Comparison of ENCODE assay signal across 24 mouse cellular contexts in genomic region chr15:78918126-78918525, GRCm38 (mm10). TPM values are rescaled to one million over a fixed set of nuclear protein-coding genes. Genes with fewer than 3 reads are reported as not detected.
DNase-seq lines count a peak whose midpoint lies in the region; ATAC-seq and TF ChIP-seq lines count a peak whose summit lies in the region.
"Had no signal": no experiment of that assay in that cellular context is flagged by ENCODE, and none has a peak within 500 bp of the region (broad histone marks: within the 10 kb centered on the region; RNA-seq: fewer than 3 reads in every experiment).

No protein-coding gene starts in this region.

- no peak overlapping the region for H3K4me3 ChIP-seq in hindbrain, embryonic 10.5 days
- H3K4me3 ChIP-seq in hindbrain, postnatal 0 days (ENCODE audit: low read length), result no peak overlapping the region
- H3K4me3 ChIP-seq in liver, embryonic 13.5 days (replicated peaks), result no peak overlapping the region
- no peak overlapping the region for H3K4me3 ChIP-seq in liver, embryonic 11.5 days (ENCODE audit: low read depth, low read length)
- no peak overlapping the region for H3K4me3 ChIP-seq in midbrain, embryonic 11.5 days (ENCODE audit: low read depth, low read length)
- H3K4me3 ChIP-seq: hindbrain, embryonic 12.5 days; midbrain, embryonic 12.5 days had no signal

- 0 out of 2 replicates have a peak overlapping the region, but pooled peaks have one; percentile 23 for H3K27ac ChIP-seq in hindbrain, embryonic 10.5 days
- H3K27ac ChIP-seq in hindbrain, postnatal 0 days, result no peak overlapping the region
- 0 out of 2 replicates have a peak overlapping the region, but pooled peaks have one; percentile 23 for H3K27ac ChIP-seq in liver, embryonic 13.5 days
- H3K27ac ChIP-seq in liver, embryonic 11.5 days (ENCODE audit: low read depth, low read length), result no peak overlapping the region
- no peak overlapping the region for H3K27ac ChIP-seq in midbrain, embryonic 11.5 days (ENCODE audit: low read depth, low read length)
- H3K27ac ChIP-seq: hindbrain, embryonic 12.5 days; midbrain, embryonic 12.5 days had no signal

- WGBS in hindbrain, embryonic 10.5 days, result 94% methylated on average over 23 of the region's 23 CpGs
- 92% methylated on average over 23 of the region's 23 CpGs for WGBS in hindbrain, postnatal 0 days
- WGBS in liver, embryonic 13.5 days (ENCODE audit: insufficient replicate concordance), result 89% methylated on average over 23 of the region's 23 CpGs
- WGBS in liver, embryonic 11.5 days, result 93% methylated on average over 23 of the region's 23 CpGs
- 96% methylated on average over 23 of the region's 23 CpGs for WGBS in midbrain, embryonic 11.5 days

- H3K9ac ChIP-seq in hindbrain, postnatal 0 days (replicated peaks; ENCODE audit: low read length), result no peak overlapping the region
- no peak overlapping the region for H3K9ac ChIP-seq in liver, embryonic 13.5 days
- no peak overlapping the region for H3K9ac ChIP-seq in liver, embryonic 11.5 days (ENCODE audit: low read depth, low read length)
- H3K9ac ChIP-seq in midbrain, embryonic 11.5 days (ENCODE audit: low read length), result no peak overlapping the region
- H3K9ac ChIP-seq: forebrain, postnatal 0 days; hindbrain, embryonic 12.5 days had no signal

- ATAC-seq in hindbrain, postnatal 0 days, result no peak
- ATAC-seq in liver, embryonic 13.5 days (ENCODE audit: low read depth), result no peak
- no peak for ATAC-seq in liver, embryonic 11.5 days (replicated peaks; ENCODE audit: low FRiP score)
- ATAC-seq in midbrain, embryonic 11.5 days (ENCODE audit: low FRiP score), result no peak
- ATAC-seq: CD4-positive, CD25-positive, alpha-beta regulatory T cell, adult 4 months; forebrain, postnatal 0 days; lung, postnatal 0 days; Patski had no signal

- no peaks in the 10 kb centered on the region; the same call in 1 of the 2 replicates for H3K27me3 ChIP-seq in hindbrain, embryonic 10.5 days (ENCODE audit: insufficient read depth, poor library complexity, severe bottlenecking)
- H3K27me3 ChIP-seq in hindbrain, postnatal 0 days (ENCODE audit: insufficient read depth, low read length), result no peaks in the 10 kb centered on the region
- H3K27me3 ChIP-seq in liver, embryonic 13.5 days, result no peaks in the 10 kb centered on the region
- no peaks in the 10 kb centered on the region for H3K27me3 ChIP-seq in liver, embryonic 11.5 days (replicated peaks; ENCODE audit: control insufficient read depth, insufficient read depth, low read length)
- H3K27me3 ChIP-seq in midbrain, embryonic 11.5 days (ENCODE audit: control insufficient read depth, insufficient read depth, low read length), result no peaks in the 10 kb centered on the region
- H3K27me3 ChIP-seq: hindbrain, embryonic 12.5 days; midbrain, embryonic 12.5 days; Patski had no signal

- peaks cover 41% of the 10 kb centered on the region for H3K4me1 ChIP-seq in hindbrain, embryonic 10.5 days (replicated peaks)
- peaks cover 17% of the 10 kb centered on the region for H3K4me1 ChIP-seq in hindbrain, postnatal 0 days (ENCODE audit: insufficient read depth, low read length)
- H3K4me1 ChIP-seq in liver, embryonic 13.5 days (replicated peaks), result peaks cover 85% of the 10 kb centered on the region
- peaks cover 44% of the 10 kb centered on the region for H3K4me1 ChIP-seq in liver, embryonic 11.5 days (replicated peaks; ENCODE audit: control insufficient read depth, insufficient read depth, low read length)
- peaks cover 23% of the 10 kb centered on the region for H3K4me1 ChIP-seq in midbrain, embryonic 11.5 days (ENCODE audit: control insufficient read depth, insufficient read depth, low read length)

- H3K4me2 ChIP-seq in hindbrain, postnatal 0 days (ENCODE audit: low read depth, low read length), result no peak overlapping the region
- H3K4me2 ChIP-seq in liver, embryonic 13.5 days, result no peak overlapping the region
- no peak overlapping the region for H3K4me2 ChIP-seq in liver, embryonic 11.5 days
- H3K4me2 ChIP-seq in midbrain, embryonic 11.5 days, result no peak overlapping the region
- H3K4me2 ChIP-seq: heart, embryonic 11.5 days; hindbrain, embryonic 12.5 days; midbrain, embryonic 12.5 days had no signal

- H3K36me3 ChIP-seq in hindbrain, embryonic 10.5 days, result peaks cover 39% of the 10 kb centered on the region
- peaks cover 8% of the 10 kb centered on the region; the same call in 1 of the 2 replicates for H3K36me3 ChIP-seq in hindbrain, postnatal 0 days (ENCODE audit: insufficient read depth, low read length)
- H3K36me3 ChIP-seq in liver, embryonic 13.5 days, result peaks cover 21% of the 10 kb centered on the region
- H3K36me3 ChIP-seq in liver, embryonic 11.5 days (ENCODE audit: control insufficient read depth, insufficient read depth, low read length), result peaks cover 9% of the 10 kb centered on the region; the same call in 1 of the 2 replicates
- H3K36me3 ChIP-seq in midbrain, embryonic 11.5 days (ENCODE audit: control insufficient read depth, insufficient read depth, low read length), result peaks cover 4% of the 10 kb centered on the region; the same call in 1 of the 2 replicates

- no peak for TF ChIP-seq CTCF in hindbrain, postnatal 0 days (IDR thresholded peaks at IDR 0.05; ENCODE audit: low read depth)

- peak; percentile 60 for DNase-seq in cerebellum, adult 11-12 months
- no peak for DNase-seq in cerebellum, postnatal 25 days
- no peak for DNase-seq in hindbrain, embryonic 10.5 days (ENCODE audit: low spot score)
- DNase-seq in hindbrain, postnatal 0 days (ENCODE audit: low spot score), result no peak
- no peak for DNase-seq in liver, embryonic 13.5 days
- DNase-seq in liver, embryonic 11.5 days (ENCODE audit: low spot score), result no peak
- no peak for DNase-seq in midbrain, embryonic 11.5 days (ENCODE audit: low spot score, missing footprints)
- DNase-seq: adrenal gland, postnatal 36 days; forebrain, postnatal 0 days; heart, postnatal 10 days; kidney, adult 8-10 months; thymus, adult 18-20 months; thymus, postnatal 36 days had no signal

- H3K9me3 ChIP-seq in hindbrain, embryonic 10.5 days, result no peaks in the 10 kb centered on the region
- no peaks in the 10 kb centered on the region for H3K9me3 ChIP-seq in hindbrain, postnatal 0 days (ENCODE audit: low read length)
- no peaks in the 10 kb centered on the region for H3K9me3 ChIP-seq in liver, embryonic 13.5 days (replicated peaks)
- H3K9me3 ChIP-seq in liver, embryonic 11.5 days (ENCODE audit: control insufficient read depth, low read length), result no peaks in the 10 kb centered on the region
- no peaks in the 10 kb centered on the region for H3K9me3 ChIP-seq in midbrain, embryonic 11.5 days (ENCODE audit: control insufficient read depth, low read length)
- H3K9me3 ChIP-seq: hindbrain, embryonic 12.5 days; midbrain, embryonic 12.5 days had no signal

RNA-seq across cellular contexts. Expression of gene Pdxp, which starts 4.4 kb away (rescaled TPM):
- 29.5 and 33.9 TPM in 2 replicates for polyA plus RNA-seq in hindbrain, embryonic 10.5 days (2016; fragmentation: Nextera tagmentation; extraction: Ambion mirVana)
- total RNA-seq in hindbrain, postnatal 0 days (2014; rRNA removed), result 300 and 339 TPM in 2 replicates
- 124 and 141 TPM in 2 replicates for polyA plus RNA-seq in hindbrain, postnatal 0 days (2015; fragmentation: Nextera tagmentation; extraction: Ambion mirVana)
- polyA plus RNA-seq in liver, embryonic 13.5 days (2015; fragmentation: Nextera tagmentation; extraction: Ambion mirVana), result 6.9 and 7.4 TPM in 2 replicates
- polyA plus RNA-seq in liver, embryonic 11.5 days (2014; fragmentation: Nextera tagmentation; extraction: Ambion mirVana), result 23.7 and 23.8 TPM in 2 replicates
- 32.6 and 33.8 TPM in 2 replicates for polyA plus RNA-seq in midbrain, embryonic 11.5 days (2014; fragmentation: Nextera tagmentation; extraction: Ambion mirVana)

RNA-seq across cellular contexts. Expression of gene Lgals1, which starts 8.4 kb away (rescaled TPM):
- 305 and 403 TPM in 2 replicates for polyA plus RNA-seq in hindbrain, embryonic 10.5 days (2016; fragmentation: Nextera tagmentation; extraction: Ambion mirVana)
- 67.6 and 91.5 TPM in 2 replicates for total RNA-seq in hindbrain, postnatal 0 days (2014; rRNA removed)
- 141 and 144 TPM in 2 replicates for polyA plus RNA-seq in hindbrain, postnatal 0 days (2015; fragmentation: Nextera tagmentation; extraction: Ambion mirVana)
- 683 and 710 TPM in 2 replicates for polyA plus RNA-seq in liver, embryonic 13.5 days (2015; fragmentation: Nextera tagmentation; extraction: Ambion mirVana)
- polyA plus RNA-seq in liver, embryonic 11.5 days (2014; fragmentation: Nextera tagmentation; extraction: Ambion mirVana), result 761 and 837 TPM in 2 replicates
- polyA plus RNA-seq in midbrain, embryonic 11.5 days (2014; fragmentation: Nextera tagmentation; extraction: Ambion mirVana), result 360 and 382 TPM in 2 replicates

RNA-seq across cellular contexts. Expression of gene Nol12, which starts 16.6 kb away (rescaled TPM):
- 64.1 and 68.0 TPM in 2 replicates for polyA plus RNA-seq in hindbrain, embryonic 10.5 days (2016; fragmentation: Nextera tagmentation; extraction: Ambion mirVana)
- 4.7 and 8.8 TPM in 2 replicates for total RNA-seq in hindbrain, postnatal 0 days (2014; rRNA removed)
- polyA plus RNA-seq in hindbrain, postnatal 0 days (2015; fragmentation: Nextera tagmentation; extraction: Ambion mirVana), result 54.8 and 56.4 TPM in 2 replicates
- 45.6 and 48.9 TPM in 2 replicates for polyA plus RNA-seq in liver, embryonic 13.5 days (2015; fragmentation: Nextera tagmentation; extraction: Ambion mirVana)
- polyA plus RNA-seq in liver, embryonic 11.5 days (2014; fragmentation: Nextera tagmentation; extraction: Ambion mirVana), result 69.6 and 75.3 TPM in 2 replicates
- 58.3 and 62.7 TPM in 2 replicates for polyA plus RNA-seq in midbrain, embryonic 11.5 days (2014; fragmentation: Nextera tagmentation; extraction: Ambion mirVana)

RNA-seq across cellular contexts. Expression of gene Sh3bp1, which starts 18.6 kb away (rescaled TPM):
- 23.8 and 24.7 TPM in 2 replicates for polyA plus RNA-seq in hindbrain, embryonic 10.5 days (2016; fragmentation: Nextera tagmentation; extraction: Ambion mirVana)
- total RNA-seq in hindbrain, postnatal 0 days (2014; rRNA removed), result 2.4 and 6.2 TPM in 2 replicates
- 4.4 and 5.5 TPM in 2 replicates for polyA plus RNA-seq in hindbrain, postnatal 0 days (2015; fragmentation: Nextera tagmentation; extraction: Ambion mirVana)
- polyA plus RNA-seq in liver, embryonic 13.5 days (2015; fragmentation: Nextera tagmentation; extraction: Ambion mirVana), result 17.7 and 22.2 TPM in 2 replicates
- 69.4 and 70.3 TPM in 2 replicates for polyA plus RNA-seq in liver, embryonic 11.5 days (2014; fragmentation: Nextera tagmentation; extraction: Ambion mirVana)
- polyA plus RNA-seq in midbrain, embryonic 11.5 days (2014; fragmentation: Nextera tagmentation; extraction: Ambion mirVana), result 9.1 and 10.3 TPM in 2 replicates

RNA-seq across cellular contexts. Expression of gene Gm49510, which starts 18.7 kb away (rescaled TPM):
- 0.29 and 0.38 TPM in 2 replicates for polyA plus RNA-seq in hindbrain, embryonic 10.5 days (2016; fragmentation: Nextera tagmentation; extraction: Ambion mirVana)
- total RNA-seq in hindbrain, postnatal 0 days (2014; rRNA removed), result 0.72 TPM in 1 of 2 replicates, not detected in the other
- not detected in 2 replicates for polyA plus RNA-seq in hindbrain, postnatal 0 days (2015; fragmentation: Nextera tagmentation; extraction: Ambion mirVana)
- 0.15 and 0.16 TPM in 2 replicates for polyA plus RNA-seq in liver, embryonic 13.5 days (2015; fragmentation: Nextera tagmentation; extraction: Ambion mirVana)
- polyA plus RNA-seq in liver, embryonic 11.5 days (2014; fragmentation: Nextera tagmentation; extraction: Ambion mirVana), result 0.55 and 0.99 TPM in 2 replicates
- polyA plus RNA-seq in midbrain, embryonic 11.5 days (2014; fragmentation: Nextera tagmentation; extraction: Ambion mirVana), result 0.11 TPM in 1 of 2 replicates, not detected in the other
- total RNA-seq: adrenal gland, adult 18-20 months; adrenal gland, postnatal 36 days; common myeloid progenitor, adult 5-6 weeks; ES-E14; forebrain, postnatal 0 days; heart, postnatal 10 days had no signal
- polyA plus RNA-seq: CD4-positive, CD25-positive, alpha-beta regulatory T cell, adult 4 months; forebrain, postnatal 0 days; gonadal fat pad, adult 2 months; small intestine, adult 2 months had no signal

Comparison
In these comparisons a context has a peak if more than half of its experiments do, and no peak if none do; other contexts are left out.
1. H3K27ac ChIP-seq: peak in hindbrain, embryonic 10.5 days (single experiment) and liver, embryonic 13.5 days (single experiment); none in hindbrain, postnatal 0 days (single experiment), liver, embryonic 11.5 days (single experiment) and midbrain, embryonic 11.5 days (single experiment).